Mouse (Mus musculus) splenic B cell, adult 2 months (primary cell): ENCODE results near the gene Emd.
"Not testable (repeated sequence)": the region's sequence is repeated elsewhere in the genome, so short reads cannot be mapped to it uniquely, and the experiment has no call there.

Source experiments
- DNase-seq: peaks from one replicate; pipeline ENCODE4 v3.0.0-alpha.2; 2011; ENCODE audit warnings: low read depth, low spot score
- H3K27me3 ChIP-seq: 2 replicates; pipeline ENCODE4 v1.6.1; 2012; ENCODE audit warnings: mild to moderate bottlenecking, low read length, moderate library complexity, mixed read lengths; ENCODE audit not compliant: control insufficient read depth, poor library complexity, insufficient read depth, severe bottlenecking
- H3K36me3 ChIP-seq: 2 replicates; pipeline ENCODE4 v1.6.1; 2012; ENCODE audit warnings: mild to moderate bottlenecking, low read length, moderate library complexity, mixed read lengths; ENCODE audit not compliant: control insufficient read depth, poor library complexity, insufficient read depth, severe bottlenecking

Emd gene

GRCm38 (mm10) chrX:74254153-74254887, at the start of gene Emd:
Gene Emd (plus strand): TSS chrX:74254687.
- Histone ChIP-seq H3K36me3 (peaks cover 7% of the 10 kb centered on the region; the same call in 1 of the 2 replicates), H3K27me3 (no peaks in the 10 kb centered on the region)
- DNase-seq: peak; percentile 95

DNA sequence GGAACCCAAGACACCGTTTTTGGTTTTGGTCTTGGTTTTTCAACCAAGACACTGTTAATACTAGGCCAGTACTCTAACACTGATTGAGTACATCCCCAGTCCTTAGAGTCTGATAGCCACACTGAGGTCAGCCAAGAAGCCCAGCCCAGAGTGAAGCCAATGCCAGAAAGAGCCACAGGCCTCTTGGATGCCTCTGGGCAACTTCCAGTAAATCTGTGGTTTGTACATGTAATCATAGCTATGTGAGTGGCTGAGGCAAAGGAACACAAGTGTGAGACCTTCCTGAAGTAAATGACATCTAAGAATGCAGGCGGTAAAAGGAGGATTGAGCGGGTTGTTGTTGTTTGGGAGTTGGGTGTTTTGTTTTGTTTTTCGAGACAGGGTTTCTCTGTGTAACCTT, 36.0 kb upstream of the Emd start:
- H3K27me3 ChIP-seq: no peaks in the 10 kb centered on the region
- H3K36me3 ChIP-seq: no peaks in the 10 kb centered on the region
- no peak for DNase-seq

GRCm38 (mm10) chrX:74219449-74219848, 35.0 kb upstream of the Emd start:
- Histone ChIP-seq H3K27me3 (no peaks in the 10 kb centered on the region), H3K36me3 (no peaks in the 10 kb centered on the region)
- DNase-seq: no peak

GRCm38 (mm10) chrX:74220099-74220498, 34.4 kb upstream of the Emd start:
- DNase-seq, H3K27me3 ChIP-seq, H3K36me3 ChIP-seq: not testable (repeated sequence)

DNA sequence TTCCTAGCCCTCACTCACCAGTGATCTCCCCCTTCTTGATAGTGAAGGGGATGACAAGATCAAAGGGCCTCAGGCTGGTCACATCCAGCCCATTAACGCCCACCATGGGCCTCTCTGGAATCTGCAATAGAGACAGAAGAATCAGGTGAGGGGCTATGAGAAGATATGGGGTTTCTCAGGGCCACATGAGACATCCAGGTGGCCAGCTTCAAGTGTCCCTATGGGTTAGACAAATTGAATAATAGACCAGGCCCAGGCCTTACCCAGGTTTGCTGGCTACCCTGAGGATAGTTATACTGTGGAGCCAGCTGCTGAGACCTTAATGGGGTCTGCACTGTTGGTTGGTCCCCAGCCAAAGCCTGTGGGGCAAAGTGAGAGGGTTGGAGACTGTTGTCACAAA, 24.4 kb upstream of the Emd start:
- peaks cover 19% of the 10 kb centered on the region; the same call in 1 of the 2 replicates for H3K36me3 ChIP-seq
- DNase-seq: no peak

DNA sequence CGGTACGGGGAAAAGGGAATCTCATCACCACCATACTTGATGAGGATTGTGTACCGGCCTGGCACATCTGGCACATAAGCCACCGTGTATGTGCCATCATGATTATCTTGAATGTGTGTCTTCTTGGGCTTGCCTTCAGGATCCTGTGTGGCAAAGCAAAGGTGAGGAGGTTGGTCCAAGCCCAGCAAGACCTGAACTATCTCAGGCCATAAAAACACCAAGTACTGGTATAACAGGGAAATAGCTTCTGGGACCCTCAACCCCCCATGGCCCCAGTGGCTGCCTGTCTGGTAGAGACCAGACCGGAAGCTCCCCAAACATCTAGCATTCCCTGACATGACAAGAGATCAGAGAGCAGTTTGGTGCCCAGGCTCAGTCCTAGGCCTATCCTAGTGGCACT, 21.3 kb upstream of the Emd start:
- Histone ChIP-seq H3K27me3 (no peaks in the 10 kb centered on the region), H3K36me3 (peaks cover 17% of the 10 kb centered on the region)
- no peak for DNase-seq

More for the DNA sequence above, 24.4 kb upstream of the Emd start:
- H3K27me3 ChIP-seq: no peaks in the 10 kb centered on the region

DNA sequence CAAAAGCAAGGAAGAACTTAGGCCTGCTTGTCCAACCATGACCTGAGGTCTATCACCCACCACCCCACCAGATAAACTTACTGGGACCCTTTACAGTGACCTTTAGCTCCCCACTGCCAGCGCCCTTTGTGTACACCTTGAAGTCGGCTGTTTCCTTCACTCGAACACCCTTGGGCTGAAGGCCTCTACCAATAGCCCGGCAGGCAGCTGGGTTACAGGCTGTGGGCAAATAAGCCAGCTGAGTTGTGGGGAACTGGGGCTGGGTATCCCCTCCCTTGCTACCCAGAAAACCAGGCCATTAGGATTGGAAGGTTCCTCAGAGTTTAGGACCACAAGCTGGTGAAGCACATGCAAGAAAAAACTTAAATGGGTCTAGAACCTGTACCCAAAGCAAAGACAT, 14.2 kb upstream of the Emd start:
- no peak for DNase-seq
- Histone ChIP-seq H3K36me3 (peaks cover 11% of the 10 kb centered on the region), H3K27me3 (no peaks in the 10 kb centered on the region)

- Histone ChIP-seq H3K36me3 (peaks cover 7% of the 10 kb centered on the region), H3K27me3 (no peaks in the 10 kb centered on the region)
- no peak for DNase-seq
Measured at GRCm38 (mm10) chrX:74243396-74243795, 11.1 kb upstream of the Emd start.

- DNase-seq: peak; percentile 88
- no peaks in the 10 kb centered on the region for H3K27me3 ChIP-seq
- peaks cover 7% of the 10 kb centered on the region for H3K36me3 ChIP-seq
Measured at GRCm38 (mm10) chrX:74243807-74244206, 10.7 kb upstream of the Emd start.

DNA sequence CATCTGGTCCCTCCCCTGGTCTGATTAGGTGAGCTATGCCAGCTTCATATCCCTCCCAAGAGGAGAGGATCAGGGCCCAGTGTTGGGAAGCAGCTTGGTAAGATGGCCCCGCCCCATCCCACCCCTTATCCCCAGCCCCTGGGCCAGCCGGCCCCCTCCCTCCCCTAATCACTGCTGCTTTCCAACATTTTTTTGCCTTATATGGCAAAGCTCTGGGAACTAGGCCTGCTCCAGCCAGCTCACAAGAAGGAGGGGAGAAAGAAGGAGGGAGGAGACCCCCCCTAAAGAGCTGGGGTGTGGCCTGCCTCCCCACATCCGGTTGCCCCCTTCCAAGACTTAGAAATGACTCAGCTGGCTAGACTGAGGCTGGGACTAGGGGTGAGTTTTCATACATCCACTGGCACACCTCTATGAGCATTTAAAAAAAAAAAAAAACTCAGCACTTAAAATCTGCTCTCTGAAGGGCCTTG, 9.8 kb upstream of the Emd start:
- peaks cover 7% of the 10 kb centered on the region for H3K36me3 ChIP-seq
- no peaks in the 10 kb centered on the region for H3K27me3 ChIP-seq
- DNase-seq: peak; percentile 39

GRCm38 (mm10) chrX:74245107-74245506, 9.4 kb upstream of the Emd start:
- no peak for DNase-seq
- H3K27me3 ChIP-seq: no peaks in the 10 kb centered on the region
- peaks cover 7% of the 10 kb centered on the region for H3K36me3 ChIP-seq

- H3K27me3 ChIP-seq: no peaks in the 10 kb centered on the region
- peaks cover 6% of the 10 kb centered on the region for H3K36me3 ChIP-seq
- DNase-seq: peak; percentile 65
Measured at GRCm38 (mm10) chrX:74245687-74246086, 8.8 kb upstream of the Emd start.

DNA sequence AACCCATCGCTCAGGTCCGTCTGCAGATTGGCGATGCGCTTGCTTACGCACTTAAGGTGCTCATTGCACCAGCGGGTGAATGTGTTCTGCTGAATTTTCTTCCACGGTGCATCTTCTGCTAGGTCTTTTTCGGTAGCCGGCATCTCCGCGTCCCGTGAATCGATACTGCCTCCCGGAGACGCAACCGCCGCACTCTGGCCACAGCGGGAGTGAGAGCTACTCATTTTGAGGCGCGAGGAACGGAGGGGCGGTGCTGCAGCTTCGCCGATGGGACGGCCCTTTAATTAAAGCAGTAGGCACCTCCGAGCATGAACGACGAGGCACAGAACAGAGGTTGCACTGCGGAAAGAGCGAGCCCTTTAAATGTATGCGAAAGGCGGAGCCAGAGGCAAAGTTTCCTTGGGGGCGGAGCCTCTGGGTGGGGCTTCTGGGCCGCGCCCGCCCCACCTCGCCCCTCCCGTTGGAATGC, 8.2 kb upstream of the Emd start:
- Histone ChIP-seq H3K36me3 (peaks cover 6% of the 10 kb centered on the region), H3K27me3 (no peaks in the 10 kb centered on the region)
- DNase-seq: peak; percentile 91

- Histone ChIP-seq H3K27me3 (no peaks in the 10 kb centered on the region), H3K36me3 (peaks cover 6% of the 10 kb centered on the region)
- no peak for DNase-seq
Measured at GRCm38 (mm10) chrX:74246693-74247092, 7.8 kb upstream of the Emd start.

DNA sequence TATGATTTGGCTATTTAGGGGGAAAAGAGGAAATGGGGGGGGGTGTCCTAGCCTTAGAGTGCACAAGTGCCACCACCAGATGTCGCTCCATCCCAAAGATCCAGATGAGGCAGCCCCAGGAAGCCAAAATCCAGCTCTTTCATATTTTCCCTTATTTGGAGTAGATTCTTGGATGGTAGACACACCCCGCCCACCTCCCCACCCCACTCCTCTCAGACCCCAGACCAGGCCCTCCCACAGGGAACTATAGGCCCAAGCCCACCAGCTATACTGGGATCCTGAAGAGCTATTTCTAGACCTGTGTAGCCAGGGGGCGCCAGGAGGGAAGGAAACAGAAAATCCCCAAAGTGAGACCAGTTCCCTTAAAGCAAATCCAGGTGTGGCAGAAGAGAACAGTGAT, 5.8 kb upstream of the Emd start:
- Histone ChIP-seq H3K36me3 (no peaks in the 10 kb centered on the region), H3K27me3 (no peaks in the 10 kb centered on the region)
- peak; percentile 73 for DNase-seq

DNA sequence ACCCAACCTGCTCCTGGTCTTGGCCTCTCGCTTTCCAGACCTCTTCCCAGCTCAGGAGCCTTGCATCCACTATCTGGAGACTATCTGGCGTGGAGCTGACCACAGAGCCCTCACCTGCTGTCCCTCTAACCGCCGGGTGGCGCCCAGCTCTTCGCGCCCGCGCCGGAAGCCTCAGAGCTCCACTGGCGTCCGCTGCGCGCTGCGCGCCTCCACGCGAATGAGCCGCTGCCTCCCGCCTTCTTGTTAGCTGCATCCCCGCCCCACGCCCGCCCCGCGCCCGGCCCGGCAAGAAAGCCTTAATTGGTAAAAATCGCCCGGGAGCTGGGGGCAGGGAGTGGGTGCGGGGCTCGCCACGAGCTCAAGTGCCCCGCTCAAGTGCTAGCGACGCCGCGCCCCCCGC, 4.9 kb upstream of the Emd start, which contains the start of gene Flna:
TSS of gene Flna (minus strand) at position 206 of the 400 bp plus-strand sequence.
- Histone ChIP-seq H3K27me3 (no peaks in the 10 kb centered on the region), H3K36me3 (no peaks in the 10 kb centered on the region)
- DNase-seq: peak; percentile 75
